Mouse (Mus musculus) CD4-positive helper T cell, adult 2 months (primary cell): Measurements from ENCODE around the gene Atp2a3.

Experiments
- DNase-seq: peaks from one replicate; pipeline ENCODE4 v3.0.0-alpha.2; 2012; ENCODE audit warnings: low read depth, missing footprints, low spot score

Gene Atp2a3

GRCm38 (mm10) chr11:73036077-73036476, 75.1 kb downstream of the Atp2a3 start:
- no peak for DNase-seq

- DNase-seq, result no peak
These were observed 75.9 kb downstream of the Atp2a3 start for GRCm38 (mm10) chr11:73036889-73037288.

DNA sequence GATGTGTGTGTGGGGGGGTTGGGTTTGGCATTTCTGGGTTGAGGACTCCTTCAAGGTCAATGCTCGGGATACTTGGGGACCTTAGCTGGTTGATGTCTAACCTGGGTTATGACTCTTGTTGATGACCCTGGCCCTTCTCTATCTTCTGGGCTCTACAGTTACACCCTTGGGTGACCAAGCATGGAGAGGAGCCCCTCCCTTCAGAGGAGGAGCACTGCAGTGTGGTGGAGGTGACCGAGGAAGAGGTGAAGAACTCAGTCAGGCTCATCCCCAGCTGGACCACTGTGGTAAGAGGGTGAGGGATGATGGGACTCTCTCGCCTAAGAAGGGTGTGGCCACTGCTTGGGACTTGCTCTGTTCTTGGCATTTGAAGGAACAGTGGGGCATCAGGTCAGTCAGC, 76.7 kb downstream of the Atp2a3 start:
- DNase-seq, result no peak

DNA sequence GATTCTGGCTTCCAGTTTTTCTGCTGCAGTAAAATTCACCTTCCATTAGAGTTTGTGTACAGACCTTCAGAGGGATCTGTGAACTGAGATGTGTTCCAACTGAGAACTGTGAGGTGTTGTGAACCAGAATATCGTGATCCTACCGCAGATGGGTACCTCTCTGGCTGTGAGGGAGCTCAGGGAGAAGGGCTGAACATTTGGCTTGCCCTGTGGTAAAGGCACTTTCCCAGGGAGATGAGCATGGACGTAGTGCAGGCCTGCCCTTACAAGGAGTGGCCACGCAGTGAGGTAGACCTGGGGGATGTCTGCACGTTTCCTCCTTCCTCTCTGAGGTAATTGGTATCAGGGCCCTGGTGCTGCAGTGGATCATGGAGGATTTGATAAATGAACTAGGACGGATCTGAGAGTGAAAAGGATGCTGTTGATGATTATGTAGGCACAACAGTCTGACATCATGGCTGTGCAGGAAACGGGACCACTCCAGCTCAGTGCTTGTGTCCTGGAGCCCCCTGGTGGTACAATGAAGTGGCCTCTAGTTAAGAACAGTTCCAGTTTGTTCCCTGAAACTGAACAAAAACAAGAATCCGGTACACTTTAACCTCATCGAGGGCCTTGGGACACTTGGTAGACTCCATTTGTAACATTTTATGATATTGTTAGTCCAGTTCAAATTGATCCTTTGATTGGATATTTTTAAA, 78.3 kb downstream of the Atp2a3 start:
- DNase-seq, result peak; percentile 56
